Mouse (Mus musculus): ENCODE measurements around the gene Pif1.

GRCm38 (mm10) chr9:65548311-65548710 is 38.6 kb upstream of the Pif1 start:
- TF ChIP-seq CTCF (IDR thresholded peaks at IDR 0.05; ENCODE audit: borderline replicate concordance, insufficient read depth, low read length) (no peak), POLR2A (IDR thresholded peaks at IDR 0.05; ENCODE audit: low read depth, low read length) (no peak)
